Mouse (Mus musculus) heart, postnatal 0 days (tissue): ENCODE measurements at regions not wholly inside any gene's neighbourhood (a gene's known extent, or its start where the extent isn't known, plus 50 kb on each side); places are given as distances from the start of the nearest gene placed in this dataset.

Experiments used
- ATAC-seq: fragments of 200-750 bp; cut with Nextera tagmentation; 2 replicates; pipeline ENCODE4 v1.8.0; 2017; ENCODE audit warnings: low read depth, moderate number of reproducible peaks, moderate library complexity; ENCODE audit not compliant: insufficient read depth
- DNase-seq: peaks from one replicate; pipeline ENCODE4 v3.0.0-alpha.2; 2016; ENCODE audit warnings: low spot score
- H3K27ac ChIP-seq: fragments of 300-500 bp; sonication (generic); 2 replicates; pipeline ENCODE4 v1.5.1; 2014; ENCODE audit warnings: low read depth, mild to moderate bottlenecking
- H3K27me3 ChIP-seq: fragments of 300-500 bp; sonication (generic); 2 replicates; pipeline ENCODE4 v1.6.1; 2014; ENCODE audit warnings: low read length, mixed read lengths; ENCODE audit not compliant: control insufficient read depth, insufficient read depth
- H3K36me3 ChIP-seq: fragments of 300-500 bp; sonication (generic); replicated peaks from 2 replicates; pipeline ENCODE4 v1.6.1; 2014; ENCODE audit warnings: low read length, mixed read lengths; ENCODE audit not compliant: control insufficient read depth, insufficient read depth
- H3K4me1 ChIP-seq: fragments of 300-500 bp; sonication (generic); 2 replicates; pipeline ENCODE4 v1.6.1; 2014; ENCODE audit warnings: antibody characterized with exemption; ENCODE audit not compliant: control insufficient read depth, insufficient read depth
- H3K4me2 ChIP-seq: fragments of 300-500 bp; sonication (generic); 2 replicates; pipeline ENCODE4 v1.6.1; 2014; ENCODE audit warnings: low read depth, mild to moderate bottlenecking, low read length, moderate library complexity
- H3K4me3 ChIP-seq: fragments of 300-500 bp; sonication (generic); 2 replicates; pipeline ENCODE4 v1.5.1; 2014; ENCODE audit warnings: low read depth, low read length
- H3K9ac ChIP-seq: fragments of 300-500 bp; sonication (generic); replicated peaks from 2 replicates; pipeline ENCODE4 v1.6.1; 2014; ENCODE audit warnings: low read depth, low read length, mixed read lengths
- H3K9me3 ChIP-seq: fragments of 300-500 bp; sonication (generic); replicated peaks from 2 replicates; pipeline ENCODE4 v1.6.1; 2016; ENCODE audit warnings: low read length; ENCODE audit not compliant: control insufficient read depth
- CTCF ChIP-seq: IDR thresholded peaks from 2 replicates; pipeline ENCODE4 v1.5.1; 2016; ENCODE audit warnings: antibody characterized with exemption, control low read depth, low read depth
- EP300 ChIP-seq: IDR thresholded peaks from 2 replicates; pipeline ENCODE4 v1.6.1; 2016; ENCODE audit warnings: antibody characterized with exemption, low read depth
- WGBS: fragments of 180-500 bp; shearing (Covaris S2); extraction: QIAGEN DNeasy Blood & Tissue Kit; methylation state at CpG from one replicate; pipeline ENCODE4 v1.1.7; 2014; 5-methylcytosine and 5-hydroxymethylcytosine counted together

GRCm38 (mm10) chr5:101085199-101085598 is 239.7 kb downstream of the Gpat3 start:
- DNase-seq (no peak), ATAC-seq (no peak)
- H3K4me3 ChIP-seq, result no peak overlapping the region
- WGBS, result 63% methylated on average over 3 of the region's 3 CpGs
- no peak overlapping the region for H3K9ac ChIP-seq
- H3K4me1 ChIP-seq, result no peaks in the 10 kb centered on the region
- no peaks in the 10 kb centered on the region for H3K27me3 ChIP-seq
- TF ChIP-seq CTCF, result no peak
- no peak for TF ChIP-seq EP300
- H3K9me3 ChIP-seq, result no peaks in the 10 kb centered on the region
- no peak overlapping the region for H3K4me2 ChIP-seq
- H3K36me3 ChIP-seq, result no peaks in the 10 kb centered on the region
- no peak overlapping the region for H3K27ac ChIP-seq

- TF ChIP-seq EP300, result no peak
- TF ChIP-seq CTCF, result no peak
- 76% methylated on average over 20 of the region's 20 CpGs for WGBS
- Histone ChIP-seq H3K4me3 (no peak overlapping the region), H3K27ac (no peak overlapping the region), H3K4me2 (no peak overlapping the region), H3K4me1 (no peaks in the 10 kb centered on the region), H3K9me3 (no peaks in the 10 kb centered on the region), H3K36me3 (no peaks in the 10 kb centered on the region), H3K9ac (no peak overlapping the region), H3K27me3 (no peaks in the 10 kb centered on the region)
- no peak for ATAC-seq
- DNase-seq, result no peak
Observed at GRCm38 (mm10) chr5:101082611-101083010, 237.1 kb downstream of the Gpat3 start.

GRCm38 (mm10) chr5:101064308-101064707 is 218.8 kb downstream of the Gpat3 start:
- TF ChIP-seq CTCF (no peak), EP300 (no peak)
- no peak overlapping the region for H3K9ac ChIP-seq
- no peaks in the 10 kb centered on the region for H3K27me3 ChIP-seq
- H3K36me3 ChIP-seq, result no peaks in the 10 kb centered on the region
- H3K27ac ChIP-seq, result no peak overlapping the region
- no peaks in the 10 kb centered on the region for H3K9me3 ChIP-seq
- ATAC-seq (no peak), DNase-seq (no peak)
- WGBS, result 73% methylated on average over 3 of the region's 3 CpGs
- no peak overlapping the region for H3K4me3 ChIP-seq
- H3K4me1 ChIP-seq, result no peaks in the 10 kb centered on the region
- H3K4me2 ChIP-seq, result no peak overlapping the region

- Histone ChIP-seq H3K9me3 (no peaks in the 10 kb centered on the region), H3K36me3 (no peaks in the 10 kb centered on the region), H3K4me3 (no peak overlapping the region), H3K4me1 (no peaks in the 10 kb centered on the region), H3K9ac (no peak overlapping the region), H3K27me3 (no peaks in the 10 kb centered on the region), H3K27ac (no peak overlapping the region), H3K4me2 (no peak overlapping the region)
- DNase-seq (no peak), ATAC-seq (no peak)
- TF ChIP-seq CTCF (no peak), EP300 (no peak)
- WGBS, result 83% methylated on average over 4 of the region's 4 CpGs
Observed at GRCm38 (mm10) chr5:101063254-101063653, 217.7 kb downstream of the Gpat3 start.

- ATAC-seq (no peak), DNase-seq (no peak)
- Histone ChIP-seq H3K27me3 (no peaks in the 10 kb centered on the region), H3K27ac (no peak overlapping the region), H3K36me3 (no peaks in the 10 kb centered on the region), H3K9me3 (no peaks in the 10 kb centered on the region), H3K4me3 (no peak overlapping the region), H3K9ac (no peak overlapping the region), H3K4me2 (no peak overlapping the region), H3K4me1 (no peaks in the 10 kb centered on the region)
- 50% methylated on average over 7 of the region's 7 CpGs for WGBS
- TF ChIP-seq CTCF (no peak), EP300 (no peak)
Observed at GRCm38 (mm10) chr5:101051591-101051990, 206.1 kb downstream of the Gpat3 start.

- Histone ChIP-seq H3K4me3 (no peak overlapping the region), H3K36me3 (no peaks in the 10 kb centered on the region), H3K9me3 (no peaks in the 10 kb centered on the region), H3K27me3 (no peaks in the 10 kb centered on the region), H3K27ac (no peak overlapping the region), H3K9ac (no peak overlapping the region), H3K4me1 (0 out of 2 replicates have a peak, but pooled peaks cover 2% of the 10 kb centered on the region), H3K4me2 (peak overlapping the region; percentile 35)
- WGBS, result 26% methylated on average over 9 of the region's 9 CpGs
- ATAC-seq, result peak; percentile 62
- TF ChIP-seq EP300 (no peak), CTCF (no peak)
- peak; percentile 51 for DNase-seq
Observed at GRCm38 (mm10) chr5:101040488-101040887, 195.0 kb downstream of the Gpat3 start.
